Mouse (Mus musculus): ENCODE results near the gene Ankrd13d. TPM values are rescaled to one million over a fixed set of nuclear protein-coding genes. Genes with fewer than 3 reads are reported as not detected.
A peak's percentile ranks its signal among the peaks of the same experiment; 100 is the strongest.

Ankrd13d gene
- polyA plus RNA-seq (2015; fragmentation: Nextera tagmentation; extraction: Ambion mirVana) = 10.9 and 11.9 TPM in 2 replicates

- peak; percentile 95 for ATAC-seq (ENCODE audit: insufficient read depth, low FRiP score)
- Histone ChIP-seq H3K27ac (ENCODE audit: low read length) (peak within 1 kb of the TSS; percentile 58), H3K27me3 (ENCODE audit: control insufficient read depth, insufficient read depth, low read length) (no peaks in the 10 kb centered on the region), H3K4me2 (ENCODE audit: low read depth, low read length) (peak within 1 kb of the TSS; percentile 78), H3K9ac (ENCODE audit: low read length) (peak within 1 kb of the TSS; percentile 78), H3K9me3 (replicated peaks; ENCODE audit: control insufficient read depth, low read length) (0 out of 2 replicates have a peak, but pooled peaks cover 3% of the 10 kb centered on the region), H3K36me3 (ENCODE audit: control insufficient read depth, insufficient read depth, low read length) (peaks cover 26% of the 10 kb centered on the region), H3K4me3 (replicated peaks; ENCODE audit: low read length) (peak within 1 kb of the TSS; percentile 67), H3K4me1 (ENCODE audit: control insufficient read depth, insufficient read depth, low read length) (0 out of 2 replicates have a peak, but pooled peaks cover 4% of the 10 kb centered on the region)
- WGBS = 0% methylated on average over 50 of the region's 50 CpGs
Observed at GRCm38 (mm10) chr19:4282898-4283553, at the start of gene Ankrd13d. Gene Ankrd13d, minus strand, starts transcription at chr19:4283137.

- peaks cover 25% of the 10 kb centered on the region for H3K4me1 ChIP-seq (ENCODE audit: control insufficient read depth, insufficient read depth, low read length)
- peak overlapping the region; percentile 80 for H3K9ac ChIP-seq (ENCODE audit: low read length)
- 1% methylated on average over 4 of the region's 4 CpGs for WGBS
- H3K4me3 ChIP-seq (replicated peaks; ENCODE audit: low read length) = peak overlapping the region; percentile 67
- H3K36me3 ChIP-seq (ENCODE audit: control insufficient read depth, insufficient read depth, low read length) = peaks cover under 1% of the 10 kb centered on the region
- peak overlapping the region; percentile 96 for H3K27ac ChIP-seq (ENCODE audit: low read length)
- no peaks in the 10 kb centered on the region for H3K9me3 ChIP-seq (replicated peaks; ENCODE audit: control insufficient read depth, low read length)
- no peak for ATAC-seq (ENCODE audit: insufficient read depth, low FRiP score)
- peak overlapping the region; percentile 93 for H3K4me2 ChIP-seq (ENCODE audit: low read depth, low read length)
- no peaks in the 10 kb centered on the region for H3K27me3 ChIP-seq (ENCODE audit: control insufficient read depth, insufficient read depth, low read length)
Observed at GRCm38 (mm10) chr19:4332653-4333052, 49.7 kb upstream of the Ankrd13d start.

DNA sequence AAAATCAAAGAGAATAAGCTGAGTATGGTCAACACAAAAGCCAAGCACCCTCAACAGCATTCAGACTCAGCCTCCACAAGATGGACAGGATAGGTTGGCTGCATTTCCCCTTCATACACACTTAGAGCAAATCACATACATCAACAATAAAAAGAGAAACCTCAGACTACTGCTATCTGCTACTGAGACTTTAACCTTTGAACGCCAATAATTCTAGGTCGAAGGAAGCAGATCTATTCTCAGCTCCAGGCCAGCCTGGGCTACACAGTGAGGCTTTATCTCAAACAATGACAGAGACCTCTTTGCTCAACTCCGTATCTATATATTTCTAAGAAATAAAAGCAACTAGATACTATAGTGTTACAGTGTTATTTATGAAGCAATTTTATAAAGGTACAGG, 48.3 kb upstream of the Ankrd13d start:
- Histone ChIP-seq H3K36me3 (ENCODE audit: control insufficient read depth, insufficient read depth, low read length) (peaks cover 10% of the 10 kb centered on the region), H3K27ac (ENCODE audit: low read length) (no peak overlapping the region), H3K4me2 (ENCODE audit: low read depth, low read length) (no peak overlapping the region), H3K4me1 (ENCODE audit: control insufficient read depth, insufficient read depth, low read length) (peaks cover 25% of the 10 kb centered on the region), H3K4me3 (replicated peaks; ENCODE audit: low read length) (no peak overlapping the region), H3K9ac (ENCODE audit: low read length) (no peak overlapping the region), H3K9me3 (replicated peaks; ENCODE audit: control insufficient read depth, low read length) (no peaks in the 10 kb centered on the region), H3K27me3 (ENCODE audit: control insufficient read depth, insufficient read depth, low read length) (no peaks in the 10 kb centered on the region)
- 71% methylated on average over 3 of the region's 3 CpGs for WGBS
- no peak for ATAC-seq (ENCODE audit: insufficient read depth, low FRiP score)

DNA sequence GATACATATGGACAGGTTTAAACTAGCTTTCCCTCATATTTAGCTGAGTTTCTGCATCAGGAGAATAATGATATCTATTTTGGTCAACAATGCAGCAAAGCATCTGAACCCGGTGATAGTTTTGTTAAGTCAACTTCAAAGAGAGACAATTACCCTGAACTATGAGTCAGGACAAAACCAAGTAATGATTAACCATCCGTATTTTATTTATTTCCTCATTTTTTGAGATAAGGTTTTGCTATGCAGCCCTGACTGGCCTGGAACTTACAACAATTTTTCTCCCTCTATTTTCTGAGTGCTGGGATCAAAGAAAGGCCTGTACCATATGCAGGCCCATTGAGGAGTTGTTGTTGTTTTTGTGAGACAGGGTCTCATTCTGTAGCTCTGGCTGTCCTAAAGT, 47.7 kb upstream of the Ankrd13d start:
- H3K4me3 ChIP-seq (replicated peaks; ENCODE audit: low read length) = no peak overlapping the region
- no peak for ATAC-seq (ENCODE audit: insufficient read depth, low FRiP score)
- peaks cover 16% of the 10 kb centered on the region for H3K36me3 ChIP-seq (ENCODE audit: control insufficient read depth, insufficient read depth, low read length)
- H3K27me3 ChIP-seq (ENCODE audit: control insufficient read depth, insufficient read depth, low read length) = no peaks in the 10 kb centered on the region
- H3K9me3 ChIP-seq (replicated peaks; ENCODE audit: control insufficient read depth, low read length) = no peaks in the 10 kb centered on the region
- H3K4me1 ChIP-seq (ENCODE audit: control insufficient read depth, insufficient read depth, low read length) = peaks cover 25% of the 10 kb centered on the region
- WGBS = 59% methylated on average over 2 of the region's 2 CpGs
- H3K9ac ChIP-seq (ENCODE audit: low read length) = no peak overlapping the region
- H3K4me2 ChIP-seq (ENCODE audit: low read depth, low read length) = no peak overlapping the region
- H3K27ac ChIP-seq (ENCODE audit: low read length) = peak overlapping the region; percentile 38; the same call in 1 of the 2 replicates

- Histone ChIP-seq H3K4me1 (ENCODE audit: control insufficient read depth, insufficient read depth, low read length) (peaks cover 13% of the 10 kb centered on the region), H3K9ac (ENCODE audit: low read length) (no peak overlapping the region), H3K27ac (ENCODE audit: low read length) (no peak overlapping the region), H3K4me3 (replicated peaks; ENCODE audit: low read length) (no peak overlapping the region), H3K27me3 (ENCODE audit: control insufficient read depth, insufficient read depth, low read length) (no peaks in the 10 kb centered on the region), H3K9me3 (replicated peaks; ENCODE audit: control insufficient read depth, low read length) (no peaks in the 10 kb centered on the region), H3K36me3 (ENCODE audit: control insufficient read depth, insufficient read depth, low read length) (peaks cover 28% of the 10 kb centered on the region), H3K4me2 (ENCODE audit: low read depth, low read length) (no peak overlapping the region)
- ATAC-seq (ENCODE audit: insufficient read depth, low FRiP score) = no peak
- 92% methylated on average over 8 of the region's 8 CpGs for WGBS
Observed at GRCm38 (mm10) chr19:4328737-4329304, 45.9 kb upstream of the Ankrd13d start.

DNA sequence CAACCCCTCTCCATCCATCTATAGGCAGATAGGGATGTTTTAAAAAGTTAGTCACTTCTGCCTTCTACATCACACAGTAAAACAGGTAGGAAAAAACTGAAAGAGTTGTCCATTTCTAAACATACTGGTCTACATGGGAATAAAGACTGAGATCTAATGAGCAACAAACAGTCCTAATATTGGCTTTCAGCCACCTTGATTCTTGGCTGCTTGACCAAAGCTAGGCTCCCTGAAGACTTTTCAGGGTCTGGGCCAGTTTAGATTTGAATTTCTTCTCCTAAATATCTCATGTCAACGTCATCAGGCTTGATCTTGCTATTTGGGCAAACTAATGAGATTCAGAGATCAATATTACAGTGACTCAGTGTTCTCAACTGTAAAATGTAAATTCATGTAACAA, 43.9 kb upstream of the Ankrd13d start:
- peaks cover 36% of the 10 kb centered on the region for H3K36me3 ChIP-seq (ENCODE audit: control insufficient read depth, insufficient read depth, low read length)
- WGBS = 56% methylated on average over 1 of the region's 1 CpGs
- H3K4me2 ChIP-seq (ENCODE audit: low read depth, low read length) = no peak overlapping the region
- H3K27ac ChIP-seq (ENCODE audit: low read length) = no peak overlapping the region
- H3K9me3 ChIP-seq (replicated peaks; ENCODE audit: control insufficient read depth, low read length) = no peaks in the 10 kb centered on the region
- H3K9ac ChIP-seq (ENCODE audit: low read length) = no peak overlapping the region
- H3K27me3 ChIP-seq (ENCODE audit: control insufficient read depth, insufficient read depth, low read length) = no peaks in the 10 kb centered on the region
- no peak for ATAC-seq (ENCODE audit: insufficient read depth, low FRiP score)
- peaks cover 4% of the 10 kb centered on the region; the same call in 1 of the 2 replicates for H3K4me1 ChIP-seq (ENCODE audit: control insufficient read depth, insufficient read depth, low read length)
- H3K4me3 ChIP-seq (replicated peaks; ENCODE audit: low read length) = no peak overlapping the region

DNA sequence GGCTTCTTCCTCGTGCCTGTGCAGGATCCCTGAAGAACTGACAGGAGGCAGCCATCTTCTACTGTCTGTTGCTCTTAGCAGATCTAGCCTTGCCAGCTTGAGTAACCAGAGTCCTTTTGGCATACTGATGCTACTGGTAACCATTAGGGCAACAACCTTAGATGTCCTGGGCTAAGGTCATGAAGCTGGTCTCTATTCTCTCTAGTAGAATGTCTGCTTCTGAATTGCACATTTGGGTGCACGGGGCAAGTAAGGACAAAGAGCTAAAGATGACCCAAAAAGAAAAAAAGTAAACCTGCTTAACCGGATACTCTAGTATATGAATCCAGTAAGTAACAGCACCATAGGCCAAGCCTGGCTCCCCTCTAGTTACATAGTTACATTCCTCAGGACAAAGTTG, 43.2 kb upstream of the Ankrd13d start:
- Histone ChIP-seq H3K27me3 (ENCODE audit: control insufficient read depth, insufficient read depth, low read length) (no peaks in the 10 kb centered on the region), H3K9ac (ENCODE audit: low read length) (no peak overlapping the region), H3K4me3 (replicated peaks; ENCODE audit: low read length) (no peak overlapping the region), H3K4me2 (ENCODE audit: low read depth, low read length) (no peak overlapping the region), H3K36me3 (ENCODE audit: control insufficient read depth, insufficient read depth, low read length) (peaks cover 40% of the 10 kb centered on the region), H3K27ac (ENCODE audit: low read length) (no peak overlapping the region), H3K4me1 (ENCODE audit: control insufficient read depth, insufficient read depth, low read length) (0 out of 2 replicates have a peak, but pooled peaks cover 2% of the 10 kb centered on the region), H3K9me3 (replicated peaks; ENCODE audit: control insufficient read depth, low read length) (no peaks in the 10 kb centered on the region)
- no peak for ATAC-seq (ENCODE audit: insufficient read depth, low FRiP score)
- 70% methylated on average over 3 of the region's 3 CpGs for WGBS

- H3K4me3 ChIP-seq (replicated peaks; ENCODE audit: low read length) = no peak overlapping the region
- no peaks in the 10 kb centered on the region for H3K4me1 ChIP-seq (ENCODE audit: control insufficient read depth, insufficient read depth, low read length)
- no peak for ATAC-seq (ENCODE audit: insufficient read depth, low FRiP score)
- WGBS = 87% methylated on average over 3 of the region's 3 CpGs
- no peak overlapping the region for H3K4me2 ChIP-seq (ENCODE audit: low read depth, low read length)
- H3K27me3 ChIP-seq (ENCODE audit: control insufficient read depth, insufficient read depth, low read length) = no peaks in the 10 kb centered on the region
- no peak overlapping the region for H3K9ac ChIP-seq (ENCODE audit: low read length)
- peaks cover 66% of the 10 kb centered on the region for H3K36me3 ChIP-seq (ENCODE audit: control insufficient read depth, insufficient read depth, low read length)
- no peaks in the 10 kb centered on the region for H3K9me3 ChIP-seq (replicated peaks; ENCODE audit: control insufficient read depth, low read length)
- H3K27ac ChIP-seq (ENCODE audit: low read length) = no peak overlapping the region
Observed at GRCm38 (mm10) chr19:4322134-4322533, 39.2 kb upstream of the Ankrd13d start.

DNA sequence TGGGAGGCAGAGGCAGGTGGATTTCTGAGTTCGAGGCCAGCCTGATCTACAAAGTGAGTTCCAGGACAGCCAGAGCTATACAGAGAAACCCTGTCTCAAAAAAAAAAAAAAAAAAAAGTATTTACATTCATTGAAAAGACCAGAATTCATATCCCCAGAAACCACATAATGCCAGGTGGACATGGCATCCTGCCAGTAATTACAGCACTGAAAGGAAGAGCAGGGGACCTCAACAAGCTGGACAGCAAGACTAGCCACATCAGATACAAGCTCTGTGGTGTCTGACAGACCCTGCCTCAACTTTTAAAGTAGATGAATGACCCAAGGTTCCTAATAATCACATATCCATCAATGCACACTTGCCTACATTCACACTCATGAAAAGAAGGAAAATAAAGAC, 38.7 kb upstream of the Ankrd13d start:
- H3K27ac ChIP-seq (ENCODE audit: low read length) = no peak overlapping the region
- H3K4me2 ChIP-seq (ENCODE audit: low read depth, low read length) = no peak overlapping the region
- H3K36me3 ChIP-seq (ENCODE audit: control insufficient read depth, insufficient read depth, low read length) = peaks cover 62% of the 10 kb centered on the region
- H3K9ac ChIP-seq (ENCODE audit: low read length) = no peak overlapping the region
- no peak overlapping the region for H3K4me3 ChIP-seq (replicated peaks; ENCODE audit: low read length)
- ATAC-seq (ENCODE audit: insufficient read depth, low FRiP score) = no peak
- no peaks in the 10 kb centered on the region for H3K27me3 ChIP-seq (ENCODE audit: control insufficient read depth, insufficient read depth, low read length)
- no peaks in the 10 kb centered on the region for H3K9me3 ChIP-seq (replicated peaks; ENCODE audit: control insufficient read depth, low read length)
- WGBS = 100% methylated on average over 1 of the region's 1 CpGs
- no peaks in the 10 kb centered on the region for H3K4me1 ChIP-seq (ENCODE audit: control insufficient read depth, insufficient read depth, low read length)
